Mouse (Mus musculus): ENCODE results near the gene Zswim5. TPM values are rescaled to one million over a fixed set of nuclear protein-coding genes. Genes with fewer than 3 reads are reported as not detected.

Zswim5 gene
- polyA plus RNA-seq, 1 experiment from 2014 or later = 0.44 TPM

DNA sequence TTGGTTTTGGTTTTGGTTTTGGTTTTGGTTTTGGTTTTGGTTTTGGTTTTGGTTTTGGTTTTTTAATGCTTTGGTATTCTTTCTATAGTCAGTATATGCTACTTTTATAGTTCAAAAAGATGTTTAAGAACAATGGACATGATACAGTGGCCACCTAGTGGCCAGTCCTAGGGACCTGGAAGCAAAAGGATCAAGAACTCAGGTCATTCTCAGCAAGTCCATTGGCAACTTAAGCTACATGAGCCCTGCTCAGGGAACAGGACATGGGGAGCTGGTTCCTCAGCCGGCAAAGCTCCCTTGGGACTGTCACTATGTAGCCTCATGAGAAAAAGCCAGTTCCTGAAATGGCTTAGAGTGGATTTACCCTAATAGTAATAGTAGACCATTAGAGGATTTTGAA, 74.5 kb downstream of the Zswim5 start:
- no peak for ATAC-seq (ENCODE audit: insufficient read depth, low FRiP score)
- no peak overlapping the region for H3K4me2 ChIP-seq (ENCODE audit: low read depth, low read length)
- no peak overlapping the region for H3K9ac ChIP-seq (ENCODE audit: low read length)
- H3K9me3 ChIP-seq (replicated peaks; ENCODE audit: control insufficient read depth, low read length) = no peaks in the 10 kb centered on the region
- H3K27me3 ChIP-seq (ENCODE audit: control insufficient read depth, insufficient read depth, low read length) = no peaks in the 10 kb centered on the region
- 48% methylated on average over 1 of the region's 1 CpGs for WGBS
- no peaks in the 10 kb centered on the region for H3K36me3 ChIP-seq (ENCODE audit: control insufficient read depth, insufficient read depth, low read length)
- H3K4me1 ChIP-seq (ENCODE audit: control insufficient read depth, insufficient read depth, low read length) = peaks cover 3% of the 10 kb centered on the region; the same call in 1 of the 2 replicates
- no peak overlapping the region for H3K4me3 ChIP-seq (replicated peaks; ENCODE audit: low read length)
- H3K27ac ChIP-seq (ENCODE audit: low read length) = no peak overlapping the region

DNA sequence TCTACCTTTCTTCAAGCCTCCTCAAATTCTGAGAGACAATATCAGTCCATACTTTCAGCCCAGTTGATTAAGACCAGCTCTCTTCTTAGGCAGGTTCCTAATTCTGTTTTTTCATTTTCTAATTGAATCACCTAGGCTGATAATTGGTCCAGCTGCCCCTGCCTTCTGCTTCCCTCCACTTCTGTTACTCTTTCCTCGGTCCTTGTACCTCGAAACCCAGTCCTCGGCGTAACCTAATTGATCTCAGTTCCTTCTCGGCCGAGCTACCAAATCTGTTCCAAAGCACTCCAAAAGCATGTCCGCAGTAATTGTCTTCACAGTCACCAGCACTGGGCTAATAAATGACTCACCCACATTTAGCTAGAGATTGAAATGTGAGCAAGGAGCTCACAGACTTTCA, 77.8 kb downstream of the Zswim5 start:
- WGBS = 85% methylated on average over 7 of the region's 7 CpGs

DNA sequence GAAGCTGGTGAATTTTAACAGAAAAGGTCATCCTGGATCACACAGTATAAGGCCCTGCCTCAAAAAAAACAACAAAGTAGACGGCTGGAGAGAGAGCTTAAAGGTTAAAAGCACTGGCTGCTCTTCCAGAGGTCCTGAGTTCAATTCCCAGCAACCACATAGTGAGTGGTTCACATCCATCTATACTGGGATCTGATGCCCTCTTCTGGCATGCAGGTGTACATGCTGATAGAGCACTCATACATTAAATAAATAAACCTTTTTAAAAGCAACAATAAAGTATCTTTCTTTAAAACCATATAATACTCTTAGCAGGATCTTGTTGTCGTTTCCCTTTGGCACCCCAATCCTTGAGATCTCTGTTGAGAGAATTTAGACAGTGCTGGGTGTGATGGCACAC, 99.3 kb downstream of the Zswim5 start:
- Histone ChIP-seq H3K4me2 (ENCODE audit: low read depth, low read length) (no peak overlapping the region), H3K4me1 (ENCODE audit: control insufficient read depth, insufficient read depth, low read length) (no peaks in the 10 kb centered on the region), H3K27me3 (ENCODE audit: control insufficient read depth, insufficient read depth, low read length) (no peaks in the 10 kb centered on the region), H3K27ac (ENCODE audit: low read length) (no peak overlapping the region), H3K9me3 (replicated peaks; ENCODE audit: control insufficient read depth, low read length) (no peaks in the 10 kb centered on the region), H3K9ac (ENCODE audit: low read length) (no peak overlapping the region), H3K4me3 (replicated peaks; ENCODE audit: low read length) (no peak overlapping the region), H3K36me3 (ENCODE audit: control insufficient read depth, insufficient read depth, low read length) (no peaks in the 10 kb centered on the region)
- WGBS = 57% methylated on average over 2 of the region's 2 CpGs
- no peak for ATAC-seq (ENCODE audit: insufficient read depth, low FRiP score)

More for the DNA sequence above, 77.8 kb downstream of the Zswim5 start:
- no peaks in the 10 kb centered on the region for H3K36me3 ChIP-seq (ENCODE audit: control insufficient read depth, insufficient read depth, low read length)
- H3K27me3 ChIP-seq (ENCODE audit: control insufficient read depth, insufficient read depth, low read length) = no peaks in the 10 kb centered on the region
- no peak overlapping the region for H3K4me3 ChIP-seq (replicated peaks; ENCODE audit: low read length)
- H3K4me1 ChIP-seq (ENCODE audit: control insufficient read depth, insufficient read depth, low read length) = no peaks in the 10 kb centered on the region
- H3K4me2 ChIP-seq (ENCODE audit: low read depth, low read length) = no peak overlapping the region
- H3K9me3 ChIP-seq (replicated peaks; ENCODE audit: control insufficient read depth, low read length) = no peaks in the 10 kb centered on the region
- no peak overlapping the region for H3K27ac ChIP-seq (ENCODE audit: low read length)
- no peak for ATAC-seq (ENCODE audit: insufficient read depth, low FRiP score)
- no peak overlapping the region for H3K9ac ChIP-seq (ENCODE audit: low read length)

DNA sequence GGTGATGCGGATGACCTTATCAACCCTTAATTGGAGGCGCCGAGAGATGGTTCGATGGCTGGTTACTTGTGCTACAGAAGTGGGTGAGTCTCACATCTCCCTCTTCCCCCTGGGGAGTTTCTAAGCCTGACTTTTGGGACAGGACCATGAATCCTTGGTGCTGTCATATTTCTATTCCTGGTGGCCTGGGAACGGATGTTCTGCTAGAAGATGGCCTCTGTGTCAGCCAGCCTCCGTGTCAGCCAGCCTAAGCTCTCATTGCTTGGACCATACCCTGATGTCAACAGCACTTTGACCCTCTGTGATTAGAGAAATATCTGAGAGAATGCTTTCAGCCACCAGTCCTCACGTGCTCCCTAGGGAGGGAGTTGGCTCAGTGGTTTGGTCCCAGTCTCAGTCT, 108.5 kb downstream of the Zswim5 start:
- WGBS = 83% methylated on average over 7 of the region's 7 CpGs
- H3K27ac ChIP-seq (ENCODE audit: low read length) = no peak overlapping the region
- no peak overlapping the region for H3K4me2 ChIP-seq (ENCODE audit: low read depth, low read length)
- no peak overlapping the region for H3K9ac ChIP-seq (ENCODE audit: low read length)
- no peaks in the 10 kb centered on the region for H3K27me3 ChIP-seq (ENCODE audit: control insufficient read depth, insufficient read depth, low read length)
- no peak for ATAC-seq (ENCODE audit: insufficient read depth, low FRiP score)
- no peaks in the 10 kb centered on the region for H3K4me1 ChIP-seq (ENCODE audit: control insufficient read depth, insufficient read depth, low read length)
- no peaks in the 10 kb centered on the region for H3K9me3 ChIP-seq (replicated peaks; ENCODE audit: control insufficient read depth, low read length)
- no peaks in the 10 kb centered on the region for H3K36me3 ChIP-seq (ENCODE audit: control insufficient read depth, insufficient read depth, low read length)
- no peak overlapping the region for H3K4me3 ChIP-seq (replicated peaks; ENCODE audit: low read length)

DNA sequence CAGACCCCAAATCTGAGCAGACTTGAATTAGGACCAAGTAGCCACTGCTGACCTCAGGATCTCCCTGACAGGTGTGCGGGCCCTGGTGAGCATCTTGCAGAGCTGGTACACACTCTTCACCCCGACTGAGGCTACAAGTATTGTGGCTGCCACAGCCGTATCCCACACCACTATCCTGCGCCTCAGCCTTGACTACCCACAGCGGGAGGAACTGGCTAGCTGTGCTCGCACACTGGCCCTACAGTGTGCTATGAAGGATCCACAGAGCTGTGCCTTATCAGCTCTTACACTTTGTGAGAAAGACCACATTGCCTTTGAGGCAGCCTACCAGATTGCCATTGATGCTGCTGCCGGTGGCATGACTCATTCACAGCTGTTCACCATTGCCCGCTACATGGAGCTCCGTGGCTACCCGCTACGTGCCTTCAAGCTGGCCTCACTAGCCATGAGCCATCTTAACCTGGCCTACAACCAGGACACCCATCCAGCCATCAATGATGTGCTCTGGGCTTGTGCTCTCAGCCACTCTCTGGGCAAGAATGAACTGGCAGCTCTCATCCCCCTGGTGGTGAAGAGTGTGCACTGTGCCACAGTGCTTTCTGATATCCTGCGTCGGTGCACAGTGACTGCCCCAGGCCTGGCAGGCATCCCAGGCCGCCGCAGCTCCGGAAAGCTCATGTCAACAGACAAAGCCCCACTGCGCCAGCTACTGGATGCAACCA, 109.4 kb downstream of the Zswim5 start:
- WGBS = 65% methylated on average over 17 of the region's 17 CpGs
- H3K4me1 ChIP-seq (ENCODE audit: control insufficient read depth, insufficient read depth, low read length) = no peaks in the 10 kb centered on the region

DNA sequence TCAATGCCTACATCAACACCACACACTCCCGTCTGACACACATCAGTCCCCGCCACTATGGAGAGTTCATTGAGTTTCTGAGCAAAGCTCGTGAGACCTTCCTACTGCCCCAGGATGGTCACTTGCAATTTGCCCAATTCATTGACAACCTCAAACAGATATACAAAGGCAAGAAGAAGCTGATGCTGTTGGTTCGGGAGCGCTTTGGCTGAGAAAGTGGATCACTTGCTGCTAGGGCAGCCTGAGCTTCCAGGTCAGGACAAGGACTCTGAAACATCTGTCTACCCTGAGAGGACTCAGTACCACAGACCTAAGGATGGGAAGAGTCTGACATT, 109.9 kb downstream of the Zswim5 start:
- Histone ChIP-seq H3K27me3 (ENCODE audit: control insufficient read depth, insufficient read depth, low read length) (no peaks in the 10 kb centered on the region), H3K4me1 (ENCODE audit: control insufficient read depth, insufficient read depth, low read length) (no peaks in the 10 kb centered on the region), H3K4me2 (ENCODE audit: low read depth, low read length) (no peak overlapping the region), H3K9me3 (replicated peaks; ENCODE audit: control insufficient read depth, low read length) (no peaks in the 10 kb centered on the region), H3K9ac (ENCODE audit: low read length) (no peak overlapping the region), H3K36me3 (ENCODE audit: control insufficient read depth, insufficient read depth, low read length) (no peaks in the 10 kb centered on the region), H3K4me3 (replicated peaks; ENCODE audit: low read length) (no peak overlapping the region), H3K27ac (ENCODE audit: low read length) (no peak overlapping the region)
- 78% methylated on average over 5 of the region's 5 CpGs for WGBS
- ATAC-seq (ENCODE audit: insufficient read depth, low FRiP score) = no peak

More for the DNA sequence above, 109.4 kb downstream of the Zswim5 start:
- H3K4me3 ChIP-seq (replicated peaks; ENCODE audit: low read length) = no peak overlapping the region
- no peak overlapping the region for H3K4me2 ChIP-seq (ENCODE audit: low read depth, low read length)
- H3K36me3 ChIP-seq (ENCODE audit: control insufficient read depth, insufficient read depth, low read length) = no peaks in the 10 kb centered on the region
- H3K27me3 ChIP-seq (ENCODE audit: control insufficient read depth, insufficient read depth, low read length) = no peaks in the 10 kb centered on the region
- no peak overlapping the region for H3K27ac ChIP-seq (ENCODE audit: low read length)
- H3K9ac ChIP-seq (ENCODE audit: low read length) = no peak overlapping the region
- H3K9me3 ChIP-seq (replicated peaks; ENCODE audit: control insufficient read depth, low read length) = no peaks in the 10 kb centered on the region
- ATAC-seq (ENCODE audit: insufficient read depth, low FRiP score) = peak; percentile 68; the same call in 1 of the 2 replicates

DNA sequence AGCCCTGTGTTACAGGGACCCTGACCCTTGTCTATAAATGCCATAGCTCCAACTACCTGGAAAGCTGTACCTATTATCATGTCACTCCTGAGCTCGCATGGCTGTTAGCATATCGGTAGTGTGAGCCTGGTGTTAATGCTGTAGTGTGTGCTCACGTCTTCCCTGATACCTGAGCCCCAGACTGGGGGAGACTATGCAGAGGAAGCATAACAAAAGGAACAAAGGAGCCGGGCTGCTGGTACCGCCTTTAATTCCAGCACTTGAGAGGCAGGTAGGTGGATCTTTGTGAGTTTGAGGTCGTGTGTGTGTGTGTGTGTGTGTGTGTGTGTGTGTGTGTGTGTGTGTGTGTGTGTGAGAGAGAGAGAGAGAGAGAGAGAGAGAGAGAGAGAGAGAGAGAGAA, 112.6 kb downstream of the Zswim5 start:
- no peak for ATAC-seq (ENCODE audit: insufficient read depth, low FRiP score)
- H3K27ac ChIP-seq (ENCODE audit: low read length) = no peak overlapping the region
- 49% methylated on average over 6 of the region's 6 CpGs for WGBS
- H3K36me3 ChIP-seq (ENCODE audit: control insufficient read depth, insufficient read depth, low read length) = no peaks in the 10 kb centered on the region
- no peaks in the 10 kb centered on the region for H3K9me3 ChIP-seq (replicated peaks; ENCODE audit: control insufficient read depth, low read length)
- H3K4me1 ChIP-seq (ENCODE audit: control insufficient read depth, insufficient read depth, low read length) = peaks cover 10% of the 10 kb centered on the region
- no peaks in the 10 kb centered on the region for H3K27me3 ChIP-seq (ENCODE audit: control insufficient read depth, insufficient read depth, low read length)
- no peak overlapping the region for H3K4me2 ChIP-seq (ENCODE audit: low read depth, low read length)
- no peak overlapping the region for H3K9ac ChIP-seq (ENCODE audit: low read length)
- no peak overlapping the region for H3K4me3 ChIP-seq (replicated peaks; ENCODE audit: low read length)

DNA sequence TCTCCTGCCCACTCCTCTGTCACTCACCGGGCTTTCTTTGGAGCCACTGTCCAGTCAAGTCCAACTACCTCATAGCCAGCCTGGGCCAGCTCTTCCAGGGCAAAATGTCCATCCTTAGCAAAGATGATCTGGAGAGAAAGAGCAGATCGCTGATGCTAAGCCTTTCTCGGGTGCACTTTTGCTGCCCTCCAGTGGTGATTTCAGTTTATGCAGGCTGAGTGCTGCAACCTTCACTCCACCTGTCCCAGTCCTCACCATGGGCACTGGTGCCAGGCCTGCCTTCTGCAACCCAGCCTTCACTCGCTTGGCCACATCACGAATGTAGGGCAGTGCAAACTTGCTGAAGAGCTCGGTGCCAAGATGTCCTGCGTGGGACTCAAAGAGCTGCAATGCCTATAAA, 114.2 kb downstream of the Zswim5 start:
- 9% methylated on average over 7 of the region's 7 CpGs for WGBS
- Histone ChIP-seq H3K4me3 (replicated peaks; ENCODE audit: low read length) (no peak overlapping the region), H3K4me1 (ENCODE audit: control insufficient read depth, insufficient read depth, low read length) (peaks cover 19% of the 10 kb centered on the region), H3K27ac (ENCODE audit: low read length) (no peak overlapping the region), H3K9me3 (replicated peaks; ENCODE audit: control insufficient read depth, low read length) (no peaks in the 10 kb centered on the region), H3K36me3 (ENCODE audit: control insufficient read depth, insufficient read depth, low read length) (no peaks in the 10 kb centered on the region), H3K27me3 (ENCODE audit: control insufficient read depth, insufficient read depth, low read length) (no peaks in the 10 kb centered on the region), H3K9ac (ENCODE audit: low read length) (no peak overlapping the region), H3K4me2 (ENCODE audit: low read depth, low read length) (no peak overlapping the region)
- no peak for ATAC-seq (ENCODE audit: insufficient read depth, low FRiP score)

DNA sequence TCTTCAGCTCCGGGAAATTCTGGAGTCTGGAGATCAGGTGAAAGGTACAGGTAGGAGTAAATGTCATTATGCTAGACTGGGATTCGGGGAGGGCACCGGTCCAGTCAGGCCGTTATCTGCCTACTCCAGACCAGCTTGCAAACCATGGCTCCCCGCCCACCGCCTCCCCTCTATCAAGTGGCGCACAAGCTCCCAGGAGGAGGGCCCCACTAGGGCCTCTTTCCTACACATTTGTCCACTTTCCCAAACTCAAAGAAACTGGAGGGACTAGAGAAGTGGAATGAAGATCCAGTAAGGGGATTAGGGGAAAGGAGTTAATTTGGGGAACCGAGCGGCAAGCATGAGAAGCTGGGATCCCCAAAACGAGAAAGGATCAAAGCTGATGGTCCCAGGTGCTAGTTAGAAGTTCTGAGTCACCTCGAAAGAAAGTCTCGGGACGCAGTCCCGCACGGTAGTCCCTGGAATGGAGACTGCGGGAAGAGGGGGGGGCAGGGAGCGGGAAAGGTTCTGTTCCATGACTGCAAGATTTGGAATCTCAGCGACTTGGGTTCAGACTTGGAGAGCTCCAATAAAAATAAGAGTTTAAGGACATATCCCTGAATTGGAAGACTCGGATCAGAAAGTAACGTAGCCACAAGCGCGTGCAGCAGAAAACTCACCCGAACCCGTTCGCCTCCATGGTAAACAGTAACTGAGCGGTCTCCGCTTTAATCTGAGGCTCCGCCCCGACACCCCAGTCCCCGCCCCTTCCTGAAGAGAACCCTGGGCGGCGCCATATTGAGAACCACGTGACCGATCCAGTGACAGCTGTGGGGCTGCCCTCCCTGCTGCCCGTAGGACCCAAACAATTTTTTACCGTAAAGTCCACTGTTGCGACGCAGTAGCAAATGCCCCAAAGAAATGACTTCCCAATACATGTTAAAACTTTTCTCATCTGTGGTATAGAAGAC, 116.8 kb downstream of the Zswim5 start, which contains the start of gene Urod:
Urod (minus strand) TSS at position 742 of the 950 bp plus-strand sequence.
- H3K9ac ChIP-seq (ENCODE audit: low read length) = peak within 1 kb of the TSS; percentile 77
- ATAC-seq (ENCODE audit: insufficient read depth, low FRiP score) = peak; percentile 97
- H3K4me3 ChIP-seq (replicated peaks; ENCODE audit: low read length) = peak within 1 kb of the TSS; percentile 68
- H3K27ac ChIP-seq (ENCODE audit: low read length) = peak within 1 kb of the TSS; percentile 44
- WGBS = under 1% methylated on average over 38 of the region's 38 CpGs
- H3K4me1 ChIP-seq (ENCODE audit: control insufficient read depth, insufficient read depth, low read length) = peaks cover 19% of the 10 kb centered on the region
- no peaks in the 10 kb centered on the region for H3K9me3 ChIP-seq (replicated peaks; ENCODE audit: control insufficient read depth, low read length)
- no peaks in the 10 kb centered on the region for H3K36me3 ChIP-seq (ENCODE audit: control insufficient read depth, insufficient read depth, low read length)
- peak within 1 kb of the TSS; percentile 96 for H3K4me2 ChIP-seq (ENCODE audit: low read depth, low read length)
- H3K27me3 ChIP-seq (ENCODE audit: control insufficient read depth, insufficient read depth, low read length) = no peaks in the 10 kb centered on the region
